Mouse (Mus musculus) induced T-regulatory cell, adult 2 months (primary cell): ENCODE data around the gene Sorl1.

Source experiments
- DNase-seq: peaks from one replicate; pipeline ENCODE4 v3.0.0-alpha.2; 2012; ENCODE audit warnings: low read depth

Gene Sorl1

GRCm38 (mm10) chr9:42052713-42053356 is 71.3 kb downstream of the Sorl1 start:
- no peak for DNase-seq

- no peak for DNase-seq
Observed at GRCm38 (mm10) chr9:42048542-42048941, 75.6 kb downstream of the Sorl1 start.

GRCm38 (mm10) chr9:42047786-42048185 is 76.3 kb downstream of the Sorl1 start:
- no peak for DNase-seq

GRCm38 (mm10) chr9:42046248-42046647 is 77.8 kb downstream of the Sorl1 start:
- DNase-seq = no peak

GRCm38 (mm10) chr9:42044651-42045050 is 79.4 kb downstream of the Sorl1 start:
- no peak for DNase-seq

- no peak for DNase-seq
Observed at GRCm38 (mm10) chr9:42043934-42044333, 80.2 kb downstream of the Sorl1 start.

GRCm38 (mm10) chr9:42039000-42039992 is 84.8 kb downstream of the Sorl1 start:
- no peak for DNase-seq

GRCm38 (mm10) chr9:42036885-42037284 is 87.2 kb downstream of the Sorl1 start:
- DNase-seq = no peak

GRCm38 (mm10) chr9:42035995-42036394 is 88.1 kb downstream of the Sorl1 start:
- no peak for DNase-seq

- no peak for DNase-seq
Observed at GRCm38 (mm10) chr9:42035213-42035765, 88.8 kb downstream of the Sorl1 start.

- peak; percentile 62 for DNase-seq
Observed at GRCm38 (mm10) chr9:42034116-42034520, 90.0 kb downstream of the Sorl1 start.

- DNase-seq = peak; percentile 67
Observed at GRCm38 (mm10) chr9:42033291-42034115, 90.6 kb downstream of the Sorl1 start.

GRCm38 (mm10) chr9:42032419-42032818 is 91.7 kb downstream of the Sorl1 start:
- DNase-seq = peak; percentile 82

- DNase-seq = peak; percentile 32
Observed at GRCm38 (mm10) chr9:42028807-42029206, 95.3 kb downstream of the Sorl1 start.

GRCm38 (mm10) chr9:42024257-42024656 is 99.8 kb downstream of the Sorl1 start:
- no peak for DNase-seq

GRCm38 (mm10) chr9:42023383-42023782 is 100.7 kb downstream of the Sorl1 start:
- no peak for DNase-seq

GRCm38 (mm10) chr9:42022318-42022717 is 101.8 kb downstream of the Sorl1 start:
- DNase-seq = peak; percentile 23

- no peak for DNase-seq
Observed at GRCm38 (mm10) chr9:42019308-42020031, 104.6 kb downstream of the Sorl1 start.

- DNase-seq = no peak
Observed at GRCm38 (mm10) chr9:42008501-42008900, 115.6 kb downstream of the Sorl1 start.

GRCm38 (mm10) chr9:42005101-42005500 is 119.0 kb downstream of the Sorl1 start:
- no peak for DNase-seq

GRCm38 (mm10) chr9:42004140-42004539 is 120.0 kb downstream of the Sorl1 start:
- DNase-seq = no peak
